Mouse (Mus musculus): Measurements from ENCODE around the gene Cyp26a1. TPM values are rescaled to one million over a fixed set of nuclear protein-coding genes. Genes with fewer than 3 reads are reported as not detected.
A peak's percentile ranks its signal among the peaks of the same experiment; 100 is the strongest.

The Cyp26a1 gene
- total RNA-seq, 2 experiments from 2014 or later = 0.13 to 0.41 TPM

DNA sequence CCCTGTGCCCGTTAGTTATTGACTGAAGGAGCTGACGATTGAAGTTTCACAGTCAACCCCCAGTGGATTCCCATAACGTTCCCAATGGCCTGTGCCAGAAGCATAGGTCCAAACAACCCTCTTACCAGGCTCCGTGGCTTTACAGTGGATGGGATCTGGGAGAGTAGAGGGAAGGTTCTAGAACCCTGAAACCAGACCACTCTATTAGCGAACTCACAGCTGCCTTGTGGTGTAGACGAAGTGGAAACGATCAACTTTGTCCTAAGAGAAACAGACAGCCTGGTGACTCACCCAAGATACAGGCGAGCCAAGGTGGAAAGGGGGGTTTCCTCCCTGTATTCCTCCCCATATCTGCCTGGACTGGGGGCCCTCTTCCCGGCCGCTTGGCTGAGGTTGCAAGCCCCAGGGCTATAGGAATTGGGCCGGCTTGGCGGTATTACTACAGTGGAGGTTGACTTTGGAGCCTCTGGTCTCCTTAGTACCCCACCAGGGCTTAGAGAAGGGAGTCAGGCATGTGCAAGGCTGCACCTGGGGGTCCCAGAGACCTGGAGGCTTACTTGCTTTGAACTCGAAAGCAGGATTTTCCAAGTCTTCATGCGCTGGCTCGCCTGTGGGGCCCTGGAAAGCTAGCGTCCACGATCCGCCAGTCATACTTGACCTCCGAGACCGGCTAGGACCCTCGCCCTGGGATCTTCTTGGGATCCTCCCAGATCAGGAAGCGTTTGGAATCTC is 829 bp upstream of the Cyp26a1 start:
- intact Hi-C loops (cut with DNase I; ENCODE audit: low total_unique reads) = no loop called here
- DNase-seq = no peak

DNA sequence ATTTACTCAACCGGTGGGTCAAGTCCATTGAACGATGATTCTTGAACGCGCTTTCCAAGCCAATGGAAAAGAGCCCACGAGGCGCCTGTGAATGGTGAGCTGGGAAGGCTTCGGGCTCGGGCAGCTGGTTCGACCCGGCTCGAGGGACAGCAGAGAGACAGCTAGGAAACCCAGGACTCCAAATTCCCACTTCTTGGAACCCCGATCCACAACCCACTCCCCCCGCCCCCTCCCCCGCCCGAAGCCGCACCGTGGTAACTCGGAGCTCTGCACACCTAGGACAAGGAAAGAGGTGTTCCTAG is 312 bp upstream of the Cyp26a1 start:
- intact Hi-C loops (cut with DNase I; ENCODE audit: low total_unique reads) = no loop called here
- DNase-seq = no peak

DNA sequence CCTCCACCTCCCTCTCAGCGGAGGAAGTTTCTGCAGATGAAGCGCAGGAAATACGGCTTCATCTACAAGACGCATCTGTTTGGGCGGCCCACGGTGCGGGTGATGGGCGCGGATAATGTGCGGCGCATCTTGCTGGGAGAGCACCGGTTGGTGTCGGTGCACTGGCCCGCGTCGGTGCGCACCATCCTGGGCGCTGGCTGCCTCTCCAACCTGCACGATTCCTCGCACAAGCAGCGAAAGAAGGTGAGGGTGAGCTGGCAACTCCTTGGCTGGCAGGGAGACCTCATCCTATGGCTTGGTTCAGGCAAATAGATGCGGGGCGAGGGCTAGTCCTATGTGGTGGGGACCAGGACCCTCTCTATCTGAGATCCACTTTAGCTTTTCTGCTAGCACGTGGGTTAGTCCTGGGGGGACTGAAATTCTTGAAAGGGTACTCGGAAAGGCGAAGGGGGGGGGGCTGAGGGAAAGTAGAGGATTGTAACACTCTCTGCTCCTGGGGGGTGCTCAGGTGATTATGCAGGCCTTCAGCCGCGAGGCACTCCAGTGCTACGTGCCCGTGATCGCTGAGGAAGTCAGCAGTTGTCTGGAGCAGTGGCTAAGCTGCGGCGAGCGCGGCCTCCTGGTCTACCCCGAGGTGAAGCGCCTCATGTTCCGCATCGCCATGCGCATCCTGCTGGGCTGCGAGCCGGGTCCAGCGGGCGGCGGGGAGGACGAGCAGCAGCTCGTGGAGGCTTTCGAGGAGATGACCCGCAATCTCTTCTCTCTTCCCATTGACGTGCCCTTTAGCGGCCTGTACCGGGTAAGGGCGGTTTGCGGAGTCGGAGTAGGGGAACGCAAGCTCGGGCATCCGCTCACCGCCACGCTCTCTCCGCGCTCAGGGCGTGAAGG is 919 bp downstream of the Cyp26a1 start:
- intact Hi-C loops (cut with DNase I; ENCODE audit: low total_unique reads) = no loop called here
- no peak for DNase-seq

DNA sequence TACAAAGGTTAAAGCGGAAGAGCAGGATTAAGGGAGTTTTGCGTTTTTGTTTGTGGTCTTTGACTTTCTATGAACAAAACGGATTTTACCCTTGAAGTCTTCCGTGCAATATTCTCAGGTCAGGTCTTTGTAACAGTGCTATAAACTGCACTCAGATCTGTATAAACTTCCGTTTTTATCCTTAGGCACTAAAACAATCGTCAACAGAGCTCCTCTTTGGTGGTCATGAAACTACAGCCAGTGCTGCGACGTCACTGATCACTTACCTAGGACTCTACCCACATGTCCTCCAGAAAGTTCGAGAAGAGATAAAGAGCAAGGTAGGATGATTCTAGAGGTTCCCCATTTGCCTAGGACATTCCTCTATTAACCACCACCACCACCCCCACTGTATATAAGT is 2.1 kb downstream of the Cyp26a1 start:
- intact Hi-C loops (cut with DNase I; ENCODE audit: low total_unique reads) = loop anchor here (5.0 kb wide), 2 partner anchors 188 to 238 kb away; no protein-coding TSS in a partner anchor
- no peak for DNase-seq

DNA sequence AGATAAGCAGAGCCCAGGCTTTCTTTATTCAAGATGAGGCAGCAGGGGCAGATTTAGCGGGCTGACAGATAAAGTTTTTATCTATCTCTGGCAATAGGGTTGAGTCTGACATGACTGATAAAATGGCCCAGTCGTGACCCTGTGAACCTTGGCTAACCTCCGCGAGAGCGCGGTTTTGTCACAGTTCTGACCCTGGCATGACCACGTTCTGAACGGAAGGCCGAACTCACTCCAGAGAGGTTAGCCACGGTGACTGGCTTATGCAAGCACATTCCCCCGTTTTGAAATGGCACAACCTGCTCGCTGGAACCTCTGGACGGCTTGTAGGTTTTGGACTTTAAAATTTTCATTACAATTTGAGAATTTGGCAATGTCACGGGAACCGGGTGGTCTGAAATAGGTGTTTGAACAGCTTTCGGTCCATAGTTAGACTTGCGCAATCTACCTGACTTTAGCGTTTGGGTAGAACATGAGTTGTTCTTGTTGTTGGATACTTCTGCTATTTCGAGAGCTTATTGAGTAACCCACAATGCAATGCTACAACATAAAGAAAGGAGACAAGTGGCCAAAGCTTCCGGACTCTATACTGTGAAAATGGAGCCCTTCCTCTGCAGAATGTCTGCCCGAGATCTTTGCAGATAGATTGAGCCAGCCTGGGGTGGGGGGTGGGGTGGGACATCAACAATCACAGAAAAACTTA is 4.9 kb downstream of the Cyp26a1 start:
- DNase-seq = no peak
- intact Hi-C loops (cut with DNase I; ENCODE audit: low total_unique reads) = loop anchor here (5.0 kb wide), 2 partner anchors 185 to 235 kb away; no protein-coding TSS in a partner anchor

DNA sequence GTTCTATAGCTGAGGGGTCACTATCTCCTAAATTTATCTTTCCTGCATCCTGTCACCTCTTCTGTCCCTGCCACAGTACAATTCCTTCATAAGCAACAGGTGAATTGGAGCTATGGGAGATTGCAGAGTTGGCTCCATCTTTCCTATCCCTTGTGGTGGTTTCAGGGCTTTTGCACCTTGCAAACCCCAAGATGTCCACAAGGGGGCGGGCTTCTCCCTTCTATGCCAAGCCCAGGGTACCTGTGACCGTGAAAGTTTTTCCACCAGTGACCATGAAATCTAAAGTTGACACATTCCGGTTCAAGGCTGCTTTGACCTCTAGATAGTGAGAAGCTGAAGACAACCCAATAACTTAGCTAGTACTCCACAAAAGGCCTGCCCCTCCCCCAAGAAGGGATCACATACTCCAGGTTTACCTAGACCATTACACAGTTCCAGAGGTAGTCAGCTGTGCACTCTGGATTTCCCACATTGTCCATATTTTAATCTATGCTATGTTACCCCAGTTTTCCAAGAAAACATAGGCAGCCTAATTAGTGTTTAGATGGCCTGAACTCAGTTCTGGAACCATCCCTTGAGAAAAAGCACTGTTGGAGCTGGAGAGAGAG is 6.4 kb downstream of the Cyp26a1 start:
- peak; percentile 60 for DNase-seq
- intact Hi-C loops (cut with DNase I; ENCODE audit: low total_unique reads) = loop anchor here (5.0 kb wide), 2 partner anchors 183 to 233 kb away; no protein-coding TSS in a partner anchor

DNA sequence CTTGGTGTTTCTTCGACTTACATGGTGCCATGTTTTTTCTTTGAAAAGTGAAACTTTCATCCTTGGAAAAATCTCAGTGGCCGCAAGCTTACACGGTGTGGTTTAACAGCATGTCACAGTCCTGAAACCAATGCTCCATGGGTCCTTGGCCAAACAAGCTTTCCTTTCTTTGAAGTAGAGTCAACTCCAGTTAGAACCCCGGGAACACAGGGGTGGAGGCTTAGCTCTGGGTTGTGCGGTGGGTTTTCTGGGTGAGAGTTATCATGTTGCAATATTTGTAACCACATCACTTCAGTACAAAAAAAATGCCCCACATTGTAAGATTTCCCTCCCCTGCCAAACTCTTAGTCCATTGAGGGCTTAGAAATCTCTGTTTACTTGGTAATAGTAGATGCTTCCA is 8.1 kb downstream of the Cyp26a1 start:
- intact Hi-C loops (cut with DNase I; ENCODE audit: low total_unique reads) = no loop called here
- no peak for DNase-seq

DNA sequence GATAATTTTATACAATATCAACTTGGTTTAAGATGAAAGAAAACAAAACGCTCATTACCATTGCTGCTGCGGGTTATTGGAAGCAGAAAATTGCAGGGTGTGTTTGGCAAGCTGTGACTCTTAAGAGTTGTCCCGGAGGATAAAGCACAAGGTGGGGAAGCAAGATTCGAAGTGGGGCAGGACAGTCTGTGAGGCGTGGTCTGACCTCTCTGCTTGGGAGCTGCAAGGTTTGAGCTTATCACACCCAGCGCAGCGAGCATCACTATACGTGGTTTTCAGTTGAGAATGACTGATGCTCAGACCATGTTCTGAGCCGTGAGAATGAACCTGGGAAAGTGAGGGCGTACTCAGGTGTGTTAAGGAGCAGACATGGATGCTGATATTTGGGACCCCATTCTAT is 17.1 kb downstream of the Cyp26a1 start:
- intact Hi-C loops (cut with DNase I; ENCODE audit: low total_unique reads) = no loop called here
- DNase-seq = no peak

DNA sequence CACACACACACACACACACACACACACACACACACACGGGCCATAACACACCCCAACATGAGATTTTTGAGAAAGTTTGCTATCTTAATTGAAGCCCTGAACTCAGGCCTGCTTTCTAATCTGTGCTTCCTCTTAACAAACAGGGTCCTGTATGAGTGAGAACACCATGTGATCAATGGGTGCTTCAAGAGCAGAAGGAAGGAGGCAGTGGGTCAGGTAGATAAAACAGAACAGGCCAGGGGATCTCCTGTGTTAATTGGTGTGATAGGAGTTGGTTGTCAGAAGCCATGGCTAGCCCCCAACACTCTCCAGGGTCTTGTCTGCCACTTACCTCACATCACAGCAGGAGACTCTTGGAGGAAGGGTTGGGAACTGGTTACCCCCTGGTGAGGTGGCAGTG is 18.4 kb downstream of the Cyp26a1 start:
- intact Hi-C loops (cut with DNase I; ENCODE audit: low total_unique reads) = no loop called here
- no peak for DNase-seq

DNA sequence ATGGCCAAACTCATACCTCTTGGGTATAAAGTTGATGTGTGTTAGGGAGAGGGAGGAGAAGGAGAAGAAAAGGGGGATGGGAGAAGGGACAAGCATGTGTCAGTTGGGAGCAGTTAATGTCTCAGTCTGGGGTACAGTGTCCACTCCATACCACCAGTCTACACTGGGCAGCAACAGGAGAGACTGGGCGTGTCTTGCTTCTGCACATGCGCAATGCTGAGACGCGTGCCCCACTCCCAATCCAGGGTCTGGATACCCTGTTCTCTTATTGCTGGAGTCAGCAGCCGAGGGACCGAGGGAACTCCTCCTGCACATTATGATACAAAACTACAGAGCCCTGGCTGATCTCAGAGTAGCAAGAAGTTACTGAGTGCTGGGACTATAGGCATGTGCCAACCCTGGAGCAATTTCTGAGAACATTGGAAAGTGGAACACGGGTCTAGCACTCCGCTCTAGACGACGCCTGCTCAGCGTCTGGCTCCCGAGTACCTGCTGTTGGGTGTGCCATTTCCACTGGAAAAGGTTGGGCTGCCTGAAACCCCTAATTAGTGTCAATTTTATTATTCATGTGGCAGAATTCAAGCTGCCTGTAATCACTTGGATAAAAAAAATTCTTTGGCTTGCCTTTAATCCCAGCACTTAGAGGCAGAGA is 19.1 kb downstream of the Cyp26a1 start:
- intact Hi-C loops (cut with DNase I; ENCODE audit: low total_unique reads) = no loop called here
- DNase-seq = no peak

DNA sequence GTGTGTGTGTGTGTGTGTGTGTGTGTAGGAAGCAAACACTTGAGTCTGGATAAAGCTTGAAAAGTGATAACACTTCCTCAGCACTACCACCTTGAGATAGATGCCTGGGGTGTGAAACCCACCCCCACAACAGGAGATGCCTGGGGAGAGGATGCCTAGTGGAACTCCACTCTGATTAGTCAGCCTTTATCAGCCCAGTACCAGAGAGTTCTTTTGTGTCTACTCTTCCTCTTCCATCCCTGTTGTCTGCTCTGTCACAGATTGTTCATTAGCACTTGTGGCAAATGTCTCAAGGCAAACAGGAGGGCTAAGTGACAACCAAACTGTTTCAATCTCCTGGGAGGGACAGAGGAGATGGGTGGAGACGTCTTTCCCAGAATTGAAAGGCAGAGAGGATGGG is 21.6 kb downstream of the Cyp26a1 start:
- intact Hi-C loops (cut with DNase I; ENCODE audit: low total_unique reads) = no loop called here
- no peak for DNase-seq

DNA sequence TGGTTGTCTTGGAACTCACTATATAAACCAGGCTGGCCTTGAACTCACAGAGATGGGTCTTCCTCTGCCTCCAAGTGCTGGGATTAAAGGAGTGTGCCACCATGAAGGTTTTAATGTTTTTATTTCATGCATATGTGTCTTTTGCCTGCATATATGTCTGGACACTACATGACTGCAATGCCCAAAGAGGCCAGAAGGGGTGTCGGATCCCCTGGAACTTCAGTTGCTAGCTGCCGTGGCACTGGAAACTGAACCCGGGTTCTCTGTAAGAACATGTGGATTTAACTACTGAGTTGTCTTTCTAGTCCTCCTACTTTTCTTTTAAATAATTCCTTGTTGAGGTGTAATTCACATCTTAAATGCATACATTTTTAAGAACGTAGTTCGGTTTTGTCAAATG is 27.0 kb downstream of the Cyp26a1 start:
- intact Hi-C loops (cut with DNase I; ENCODE audit: low total_unique reads) = no loop called here
- no peak for DNase-seq

DNA sequence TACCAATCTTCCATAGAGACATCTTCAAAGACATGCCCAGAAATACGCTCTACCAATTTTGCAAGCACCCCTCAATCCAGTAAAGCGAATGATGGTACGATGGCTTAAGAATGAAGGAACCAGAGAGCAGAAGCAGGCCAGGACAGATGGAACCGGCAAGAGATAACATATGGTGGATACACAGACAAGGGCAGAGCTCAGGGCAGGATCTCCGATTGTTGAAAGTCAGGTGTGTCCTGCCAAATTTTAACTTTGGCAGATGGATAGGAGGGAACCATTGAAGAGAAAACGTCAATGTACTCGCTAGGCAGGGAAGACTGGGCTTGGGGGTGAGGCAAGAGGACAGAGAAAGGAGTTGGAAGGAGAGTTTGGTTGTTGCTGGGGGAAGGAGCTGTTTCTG is 29.0 kb downstream of the Cyp26a1 start:
- intact Hi-C loops (cut with DNase I; ENCODE audit: low total_unique reads) = no loop called here
- no peak for DNase-seq

DNA sequence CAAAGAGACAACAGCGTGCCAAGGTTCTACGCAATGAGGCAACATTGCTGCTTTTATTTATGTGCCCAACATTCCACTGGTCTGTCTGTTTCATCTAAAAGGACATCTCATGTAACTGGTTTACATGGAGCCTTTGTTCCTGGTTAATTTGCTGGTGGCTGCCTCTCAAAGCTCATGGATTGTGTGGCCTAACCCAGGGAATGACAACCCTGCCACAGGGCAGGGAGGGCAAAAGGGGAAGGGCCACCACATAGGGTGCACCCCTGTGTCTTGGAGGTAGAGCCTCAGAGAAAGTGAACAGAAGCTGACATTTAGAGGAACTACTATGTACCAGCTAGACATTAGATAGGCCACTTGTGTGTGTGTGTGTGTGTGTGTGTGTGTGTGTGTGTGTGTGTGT is 29.8 kb downstream of the Cyp26a1 start:
- intact Hi-C loops (cut with DNase I; ENCODE audit: low total_unique reads) = no loop called here
- DNase-seq = no peak

DNA sequence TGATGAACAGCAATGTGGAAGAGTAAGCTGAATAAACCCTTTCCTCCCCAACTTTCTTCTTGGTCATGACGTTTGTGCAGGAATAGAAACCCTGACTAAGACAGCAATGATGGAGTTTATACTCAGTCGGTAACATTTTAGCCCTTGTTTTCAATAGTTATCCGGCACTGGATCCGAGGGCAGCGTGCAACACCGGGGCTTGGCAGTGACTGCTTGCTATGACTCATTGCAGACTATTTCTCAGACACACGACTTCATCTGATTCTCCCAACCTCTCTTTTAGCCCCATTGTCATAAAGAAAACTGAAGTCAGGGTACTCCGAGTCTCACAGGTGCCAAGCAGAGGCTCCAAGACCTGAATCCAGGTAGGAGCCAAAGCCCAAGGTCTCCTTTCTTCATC is 37.8 kb downstream of the Cyp26a1 start:
- intact Hi-C loops (cut with DNase I; ENCODE audit: low total_unique reads) = no loop called here
- DNase-seq = no peak

DNA sequence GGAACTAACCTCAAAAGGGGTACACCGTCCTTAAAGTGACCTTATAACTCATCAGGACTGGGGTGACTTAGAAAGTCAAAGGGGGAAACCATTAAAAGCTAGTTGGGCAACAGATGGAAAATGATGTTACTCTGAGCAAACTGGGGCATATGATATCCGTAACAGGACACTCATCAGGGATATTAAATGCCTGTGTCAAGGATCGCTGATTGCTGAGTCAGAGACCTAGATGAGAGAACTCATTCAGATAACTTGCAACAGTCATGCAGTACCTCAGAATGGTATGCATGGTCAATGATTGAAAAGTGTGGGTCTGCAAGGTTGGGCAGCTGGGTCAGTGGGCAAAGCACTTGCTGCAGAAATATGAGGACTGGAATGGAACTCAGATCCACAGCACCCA is 41.0 kb downstream of the Cyp26a1 start:
- DNase-seq = no peak
- intact Hi-C loops (cut with DNase I; ENCODE audit: low total_unique reads) = no loop called here

DNA sequence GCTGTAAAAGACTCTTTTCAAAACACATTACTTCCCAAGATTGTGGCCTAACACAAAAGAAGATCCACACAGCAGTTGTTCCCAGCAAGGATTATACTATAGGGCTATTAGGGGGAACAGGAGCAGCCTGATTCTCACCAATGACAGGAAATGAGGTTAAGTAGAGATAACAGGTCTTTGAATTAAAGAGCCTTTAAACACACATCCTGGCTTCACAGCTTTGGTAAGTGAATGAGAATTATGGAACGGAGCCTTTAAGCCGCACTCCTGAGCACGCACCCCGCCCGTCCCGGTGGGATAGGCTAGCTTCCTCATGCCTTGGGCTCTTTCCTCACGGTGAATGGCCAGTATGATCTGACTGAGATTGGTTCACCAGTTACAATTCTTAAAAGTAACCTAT is 42.4 kb downstream of the Cyp26a1 start:
- DNase-seq = no peak
- intact Hi-C loops (cut with DNase I; ENCODE audit: low total_unique reads) = no loop called here
